Mouse (Mus musculus) B cell, adult 2 months (primary cell): ENCODE data around the gene H2al3.

Source experiments
- DNase-seq, 2 experiments: peaks; one replicate each; pipeline ENCODE4 v3.0.0; 2022

Gene H2al3

DNA sequence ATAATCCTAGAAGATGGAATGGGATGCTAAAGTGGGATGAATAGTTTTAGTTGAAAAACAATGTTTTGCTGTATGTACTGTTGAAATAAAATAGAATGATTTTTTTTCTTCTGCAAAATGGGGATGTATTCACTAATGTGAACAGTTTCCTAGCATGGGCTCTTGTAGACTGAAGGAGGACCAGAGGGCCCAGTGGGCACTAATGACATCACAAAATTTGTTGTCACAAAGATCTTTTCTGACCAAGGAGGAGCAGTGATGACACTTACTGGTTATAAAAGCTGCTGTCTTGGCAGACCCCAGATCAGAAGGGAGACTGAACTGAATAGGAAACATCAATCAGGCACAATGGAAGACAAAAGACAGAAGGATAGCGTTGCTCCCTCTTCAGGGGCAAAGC lies at the start of gene H2al3:
Gene H2al3, plus strand, starts transcription at position 301 of the 400 bp plus-strand sequence.
- no peak for DNase-seq

DNA sequence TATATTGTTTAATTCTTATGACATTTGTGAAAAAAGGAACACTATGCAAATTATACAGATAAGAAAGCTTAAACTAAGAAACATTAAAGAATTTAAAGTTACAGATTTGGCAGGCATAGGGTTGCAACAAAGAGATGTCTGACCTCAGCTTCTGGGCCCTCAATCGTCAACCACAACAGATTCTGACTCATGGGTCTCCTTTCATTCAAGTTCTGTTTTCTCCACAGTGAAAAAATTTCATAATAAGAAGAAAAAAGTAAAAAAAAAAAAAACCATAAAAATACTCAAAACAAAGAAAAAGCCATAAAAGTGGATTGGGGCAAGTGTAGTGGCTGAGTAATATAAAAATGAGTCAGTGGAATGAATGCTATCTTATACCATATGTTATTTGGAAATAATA lies 39.4 kb upstream of the H2al3 start:
- no peak for DNase-seq

DNA sequence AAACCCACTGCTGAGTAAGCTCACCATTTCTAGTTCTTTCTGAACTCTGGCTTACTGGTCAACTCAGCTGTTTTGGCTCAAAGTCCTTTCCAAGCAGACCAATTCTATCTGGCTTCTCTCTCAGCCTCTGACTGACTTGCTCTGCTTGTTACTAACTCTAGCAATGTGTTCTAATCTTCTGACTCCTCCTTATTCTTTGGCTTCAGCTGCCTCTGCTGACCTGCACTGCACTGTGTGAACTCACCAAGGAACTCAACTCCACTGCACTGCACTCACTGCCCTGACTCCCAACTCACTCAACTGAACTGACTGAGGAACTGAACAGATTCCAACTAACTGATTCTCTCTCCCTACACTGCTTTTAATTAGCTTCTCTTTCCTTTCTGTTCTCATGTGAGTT lies 37.0 kb upstream of the H2al3 start:
- DNase-seq = no peak

DNA sequence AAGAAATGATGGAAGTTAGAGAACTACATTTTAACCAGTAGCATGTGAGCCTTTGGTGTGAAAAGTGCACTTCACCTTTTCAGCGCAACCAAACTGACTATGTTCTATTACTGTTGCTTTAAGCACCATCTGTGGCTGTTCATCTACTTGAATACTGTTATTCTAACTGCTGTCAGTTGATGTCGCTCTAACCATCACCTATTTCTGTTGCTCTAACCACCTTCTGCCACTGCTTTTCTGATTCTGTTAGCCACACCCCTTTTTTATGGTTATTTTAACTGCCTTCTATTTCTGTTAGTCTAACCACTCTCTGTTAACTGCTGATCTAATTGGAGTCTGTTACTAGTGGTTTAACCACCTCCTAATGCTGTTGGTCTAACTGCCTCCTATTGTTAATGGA lies 14.7 kb upstream of the H2al3 start:
- no peak for DNase-seq

DNA sequence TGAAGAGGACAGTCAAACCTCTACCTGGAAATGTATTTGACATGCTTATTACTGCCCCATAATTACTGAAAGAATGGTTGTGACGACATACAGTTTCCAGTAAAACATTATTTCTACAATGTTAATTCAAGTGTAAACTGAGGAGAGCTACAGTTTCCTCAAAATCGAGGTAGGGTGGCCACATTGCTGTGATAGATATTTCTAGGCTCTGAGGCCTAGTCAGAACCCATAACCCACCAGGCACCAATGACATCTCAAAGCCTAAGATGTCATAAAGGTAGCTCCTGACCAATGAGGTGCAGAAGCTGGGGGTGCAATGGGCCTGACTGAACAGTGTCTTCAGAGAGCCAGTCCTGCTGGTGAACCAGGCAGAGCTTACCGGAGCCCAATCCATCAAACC lies 2.9 kb upstream of the H2al3 start, which contains the start of gene Hypm:
Gene Hypm, plus strand, starts transcription at position 301 of the 400 bp plus-strand sequence.
- no peak for DNase-seq

DNA sequence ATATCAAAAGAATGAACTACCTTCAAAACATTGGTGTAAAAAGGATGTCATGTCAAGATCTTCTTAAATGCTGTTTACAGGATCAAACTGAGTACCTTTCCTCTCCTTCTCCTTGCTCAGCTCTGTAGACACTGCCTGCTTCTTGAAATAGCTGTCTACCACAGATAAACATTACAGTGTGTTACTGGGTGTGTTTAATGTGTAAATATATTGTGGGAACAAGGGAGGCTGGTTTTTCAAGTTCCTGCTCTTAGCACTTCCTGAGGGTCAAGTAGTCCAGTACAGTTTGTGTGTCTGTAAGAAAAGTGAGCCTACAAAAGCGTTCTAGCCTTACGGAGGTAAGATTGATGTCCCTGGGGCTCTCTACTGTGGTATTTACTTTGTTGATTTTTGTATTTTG lies 12.4 kb downstream of the H2al3 start:
- DNase-seq = no peak

DNA sequence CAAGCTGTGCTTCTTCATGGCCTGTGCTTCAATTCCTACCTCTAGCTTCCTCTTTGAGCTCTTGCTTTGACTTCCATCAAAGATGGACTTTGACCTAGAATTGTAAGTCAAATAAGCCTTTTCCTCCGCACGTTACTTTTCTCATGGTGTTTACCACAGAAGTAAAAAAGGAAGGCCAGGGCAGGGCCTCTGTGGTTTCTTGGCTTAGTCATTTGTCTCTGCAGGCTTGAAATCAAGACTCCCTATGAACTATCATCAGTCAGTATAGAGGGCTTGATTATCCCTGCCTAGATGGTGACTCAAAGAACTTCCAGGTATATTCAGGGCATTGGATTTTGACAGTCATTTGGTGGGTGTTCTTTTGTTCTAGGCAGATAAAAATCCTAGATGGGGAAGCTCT lies 26.0 kb downstream of the H2al3 start:
- no peak for DNase-seq

DNA sequence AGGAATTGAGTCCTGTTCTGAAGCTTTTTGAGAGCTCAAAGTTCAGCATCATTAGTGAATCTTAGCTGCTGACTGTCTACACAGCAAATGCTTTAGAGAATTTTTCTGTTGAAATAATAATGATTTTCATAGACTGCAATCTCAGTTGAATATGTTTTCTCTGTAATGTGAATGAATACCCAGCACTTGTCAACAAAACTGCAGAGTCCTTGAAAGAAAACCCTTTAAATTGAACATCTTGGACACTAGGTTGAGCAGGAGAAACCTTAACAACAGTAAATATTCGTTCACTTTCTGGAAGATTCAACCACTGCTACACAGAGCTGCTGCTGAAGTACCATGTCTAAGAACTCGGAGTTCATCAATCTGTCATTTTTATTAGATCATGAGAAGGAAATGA lies 35.8 kb downstream of the H2al3 start, which contains the start of gene Sytl5:
Gene Sytl5, plus strand, starts transcription at position 301 of the 400 bp plus-strand sequence.
- DNase-seq = no peak
